Mouse (Mus musculus) bone marrow macrophage, adult 2 months (primary cell): ENCODE data around the gene Uaca.

ENCODE experiments used
- CTCF ChIP-seq: IDR thresholded peaks from 2 replicates; pipeline ENCODE4 v1.5.1; 2012; ENCODE audit warnings: low read depth, mild to moderate bottlenecking, low read length, moderate library complexity
- POLR2A ChIP-seq: IDR thresholded peaks from 2 replicates; pipeline ENCODE4 v1.6.1; 2012; ENCODE audit warnings: mild to moderate bottlenecking, low read depth, low read length, borderline replicate concordance

- TF ChIP-seq CTCF (no peak), POLR2A (no peak)
Observed at GRCm38 (mm10) chr9:60836151-60836550, 41.8 kb downstream of the Uaca start.
